Mouse (Mus musculus): Measurements from ENCODE around the gene Gata3. TPM values are rescaled to one million over a fixed set of nuclear protein-coding genes. Genes with fewer than 3 reads are reported as not detected.

Gene Gata3
- polyA plus RNA-seq, 1 experiment from 2014 or later, result 7.5 TPM

DNA sequence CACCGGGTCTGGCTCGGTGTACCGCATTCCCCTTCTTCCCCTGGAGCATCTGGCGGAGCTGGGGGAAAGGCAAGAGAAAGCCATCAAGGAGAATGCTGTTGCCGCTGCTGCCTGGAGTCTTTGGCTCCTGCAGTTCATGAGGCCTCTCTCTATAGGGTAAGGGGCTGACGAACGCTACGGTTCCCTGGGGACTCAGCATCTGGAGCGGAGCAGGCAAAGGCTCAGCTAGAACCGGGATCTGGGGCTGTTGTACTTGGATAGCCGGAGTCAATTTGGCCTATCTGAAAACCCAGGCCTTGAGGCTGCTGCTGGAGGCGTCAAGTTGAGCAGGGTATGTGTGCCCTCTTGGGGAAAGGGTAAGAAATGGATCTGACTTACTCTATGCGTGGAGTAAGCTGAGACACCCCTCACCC lies 8.2 kb downstream of the Gata3 start:
- H3K27ac ChIP-seq (replicated peaks), result no peak overlapping the region
- ATAC-seq (ENCODE audit: low FRiP score, low TSS enrichment), result no peak
- peaks cover 4% of the 10 kb centered on the region; the same call in 1 of the 2 replicates for H3K4me1 ChIP-seq (replicated peaks; ENCODE audit: control insufficient read depth, insufficient read depth)

DNA sequence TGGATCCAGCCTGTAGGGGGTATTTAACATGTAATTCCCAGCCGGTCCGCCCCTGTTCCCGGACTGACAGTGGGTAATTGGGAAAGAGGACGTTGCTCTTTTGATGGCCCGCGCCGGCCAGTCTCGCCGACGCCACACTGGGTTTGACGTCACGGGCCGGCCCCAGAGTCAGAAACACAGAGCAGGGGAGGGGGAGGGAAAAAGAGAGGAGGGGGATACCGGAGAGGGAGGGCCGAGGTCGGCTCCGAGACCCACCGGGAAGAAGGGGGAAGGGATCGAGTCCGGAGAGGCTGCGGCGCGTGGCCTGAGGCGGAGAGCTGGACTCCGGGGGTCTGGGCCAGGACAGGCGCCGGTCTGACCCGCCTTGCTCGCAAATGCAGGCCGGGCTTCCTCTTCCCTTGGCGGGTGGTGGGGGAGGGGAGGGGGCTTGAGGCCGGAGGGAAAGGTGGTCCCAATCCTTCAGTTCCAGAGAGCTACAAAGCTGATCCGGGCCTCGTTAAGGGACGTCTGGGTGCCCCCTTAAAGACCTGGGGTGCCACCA lies 8.7 kb downstream of the Gata3 start, which contains the start of gene 4930412O13Rik:
Gene 4930412O13Rik (plus strand): TSS at position 202 of the 541 bp plus-strand sequence.
- Histone ChIP-seq H3K4me3 (ENCODE audit: low read depth, low read length) (peak within 1 kb of the TSS; percentile 51), H3K9ac (ENCODE audit: low read length) (no peak within 1 kb of the TSS), H3K4me2 (replicated peaks; ENCODE audit: low read depth) (peak within 1 kb of the TSS; percentile 52), H3K27ac (replicated peaks) (no peak within 1 kb of the TSS), H3K9me3 (ENCODE audit: control insufficient read depth, low read length) (no peaks in the 10 kb centered on the region), H3K4me1 (replicated peaks; ENCODE audit: control insufficient read depth, insufficient read depth) (peaks cover 4% of the 10 kb centered on the region; the same call in 1 of the 2 replicates), H3K36me3 (ENCODE audit: control insufficient read depth, insufficient read depth, low read length) (no peaks in the 10 kb centered on the region), H3K27me3 (ENCODE audit: control insufficient read depth, insufficient read depth, low read length) (peaks cover 19% of the 10 kb centered on the region; the same call in 1 of the 2 replicates)
- no peak for TF ChIP-seq EP300 (optimal IDR thresholded peaks at IDR 0.05)
- no peak for TF ChIP-seq CTCF (IDR thresholded peaks at IDR 0.05; ENCODE audit: low read depth)
- WGBS, result 6% methylated on average over 33 of the region's 35 CpGs
- DNase-seq (ENCODE audit: low spot score) (no peak), ATAC-seq (ENCODE audit: low FRiP score, low TSS enrichment) (no peak)

More for the DNA sequence above, 8.2 kb downstream of the Gata3 start:
- no peak for DNase-seq (ENCODE audit: low spot score)
- WGBS, result 10% methylated on average over 13 of the region's 13 CpGs
- H3K4me3 ChIP-seq (ENCODE audit: low read depth, low read length), result no peak overlapping the region
- TF ChIP-seq CTCF (IDR thresholded peaks at IDR 0.05; ENCODE audit: low read depth), result peak; percentile 37
- TF ChIP-seq EP300 (optimal IDR thresholded peaks at IDR 0.05), result no peak
- no peak overlapping the region for H3K4me2 ChIP-seq (replicated peaks; ENCODE audit: low read depth)
- peaks cover 19% of the 10 kb centered on the region; the same call in 1 of the 2 replicates for H3K27me3 ChIP-seq (ENCODE audit: control insufficient read depth, insufficient read depth, low read length)
- no peaks in the 10 kb centered on the region for H3K36me3 ChIP-seq (ENCODE audit: control insufficient read depth, insufficient read depth, low read length)
- no peak overlapping the region for H3K9ac ChIP-seq (ENCODE audit: low read length)
- no peaks in the 10 kb centered on the region for H3K9me3 ChIP-seq (ENCODE audit: control insufficient read depth, low read length)

DNA sequence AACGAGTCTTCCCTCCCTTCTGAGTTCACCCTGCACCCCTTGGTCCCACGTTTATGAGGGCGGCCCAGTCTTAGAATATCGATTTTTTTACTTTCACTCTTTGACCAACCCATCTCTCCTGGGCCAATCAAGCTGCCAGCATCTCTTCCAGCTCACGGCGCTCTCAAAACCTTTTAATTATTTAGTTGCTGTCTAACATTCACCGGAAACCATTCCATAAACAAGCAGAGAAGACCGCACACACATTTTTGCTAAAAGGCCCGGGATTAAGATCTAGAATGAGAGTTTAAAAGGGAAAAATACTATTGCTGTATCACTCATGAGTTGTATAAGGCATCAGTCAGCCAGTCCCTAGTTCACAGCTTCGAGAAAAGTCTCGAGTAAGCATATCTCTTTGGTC lies 9.6 kb downstream of the Gata3 start:
- Histone ChIP-seq H3K4me3 (ENCODE audit: low read depth, low read length) (peak overlapping the region; percentile 51), H3K4me1 (replicated peaks; ENCODE audit: control insufficient read depth, insufficient read depth) (peaks cover 4% of the 10 kb centered on the region; the same call in 1 of the 2 replicates), H3K9ac (ENCODE audit: low read length) (no peak overlapping the region), H3K27me3 (ENCODE audit: control insufficient read depth, insufficient read depth, low read length) (peaks cover 18% of the 10 kb centered on the region; the same call in 1 of the 2 replicates), H3K9me3 (ENCODE audit: control insufficient read depth, low read length) (no peaks in the 10 kb centered on the region), H3K27ac (replicated peaks) (no peak overlapping the region), H3K4me2 (replicated peaks; ENCODE audit: low read depth) (no peak overlapping the region), H3K36me3 (ENCODE audit: control insufficient read depth, insufficient read depth, low read length) (no peaks in the 10 kb centered on the region)
- no peak for ATAC-seq (ENCODE audit: low FRiP score, low TSS enrichment)
- no peak for DNase-seq (ENCODE audit: low spot score)
- TF ChIP-seq EP300 (optimal IDR thresholded peaks at IDR 0.05) (no peak), CTCF (IDR thresholded peaks at IDR 0.05; ENCODE audit: low read depth) (no peak)
- WGBS, result 20% methylated on average over 11 of the region's 11 CpGs

DNA sequence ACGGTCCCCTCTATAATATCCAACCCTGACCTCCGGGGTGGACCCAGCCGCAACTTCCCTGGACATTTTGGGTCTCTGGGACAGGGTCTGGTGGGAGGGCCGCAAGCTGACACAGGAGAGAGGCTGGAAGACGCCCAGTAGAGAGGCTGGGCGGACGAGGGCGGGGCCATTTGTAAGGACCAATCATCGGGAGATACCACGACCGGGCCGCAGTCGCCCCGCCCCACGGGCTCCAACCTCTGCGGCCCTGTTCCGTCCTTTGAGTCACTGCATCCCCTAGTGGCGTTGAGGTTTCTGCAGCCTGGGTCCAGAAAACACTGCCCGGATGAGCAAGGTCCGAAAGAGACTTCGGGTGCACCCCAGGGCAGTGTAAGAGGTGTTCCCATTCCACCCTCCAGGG lies 10.3 kb downstream of the Gata3 start:
- Histone ChIP-seq H3K36me3 (ENCODE audit: control insufficient read depth, insufficient read depth, low read length) (no peaks in the 10 kb centered on the region), H3K4me1 (replicated peaks; ENCODE audit: control insufficient read depth, insufficient read depth) (peaks cover 4% of the 10 kb centered on the region; the same call in 1 of the 2 replicates), H3K9ac (ENCODE audit: low read length) (peak overlapping the region; percentile 43), H3K9me3 (ENCODE audit: control insufficient read depth, low read length) (no peaks in the 10 kb centered on the region), H3K27me3 (ENCODE audit: control insufficient read depth, insufficient read depth, low read length) (peaks cover 13% of the 10 kb centered on the region; the same call in 1 of the 2 replicates), H3K4me3 (ENCODE audit: low read depth, low read length) (peak overlapping the region; percentile 51), H3K4me2 (replicated peaks; ENCODE audit: low read depth) (peak overlapping the region; percentile 91), H3K27ac (replicated peaks) (peak overlapping the region; percentile 81)
- DNase-seq (ENCODE audit: low spot score) (peak; percentile 92), ATAC-seq (ENCODE audit: low FRiP score, low TSS enrichment) (peak; percentile 97)
- TF ChIP-seq CTCF (IDR thresholded peaks at IDR 0.05; ENCODE audit: low read depth), result peak; percentile 95
- TF ChIP-seq EP300 (optimal IDR thresholded peaks at IDR 0.05), result no peak
- under 1% methylated on average over 21 of the region's 21 CpGs for WGBS

DNA sequence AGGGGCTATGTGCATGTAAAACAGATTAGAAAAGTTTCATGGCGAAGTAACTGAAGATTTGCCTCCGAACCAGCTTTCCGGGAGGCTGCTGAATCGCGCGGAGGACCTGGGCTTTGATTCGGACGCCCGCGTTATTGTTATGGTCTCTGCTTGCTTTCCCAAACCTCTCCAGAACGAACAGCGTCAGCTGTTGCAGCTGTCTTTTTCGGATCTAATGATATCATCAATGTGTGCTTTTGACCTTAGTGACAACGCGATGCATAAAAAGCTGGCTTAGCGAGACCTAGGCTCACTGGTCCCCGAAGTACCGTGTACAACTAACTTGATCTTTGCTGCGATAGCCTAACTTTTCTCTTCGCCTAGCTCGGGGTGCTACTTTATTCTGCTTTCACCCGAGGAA lies 10.7 kb downstream of the Gata3 start:
- ATAC-seq (ENCODE audit: low FRiP score, low TSS enrichment) (no peak; the same call in 1 of the 2 replicates), DNase-seq (ENCODE audit: low spot score) (peak; percentile 26)
- no peaks in the 10 kb centered on the region for H3K9me3 ChIP-seq (ENCODE audit: control insufficient read depth, low read length)
- WGBS, result under 1% methylated on average over 22 of the region's 22 CpGs
- H3K27ac ChIP-seq (replicated peaks), result peak overlapping the region; percentile 81
- H3K36me3 ChIP-seq (ENCODE audit: control insufficient read depth, insufficient read depth, low read length), result no peaks in the 10 kb centered on the region
- TF ChIP-seq EP300 (optimal IDR thresholded peaks at IDR 0.05) (no peak), CTCF (IDR thresholded peaks at IDR 0.05; ENCODE audit: low read depth) (no peak)
- H3K27me3 ChIP-seq (ENCODE audit: control insufficient read depth, insufficient read depth, low read length), result peaks cover 10% of the 10 kb centered on the region; the same call in 1 of the 2 replicates
- peak overlapping the region; percentile 51 for H3K4me3 ChIP-seq (ENCODE audit: low read depth, low read length)
- H3K9ac ChIP-seq (ENCODE audit: low read length), result peak overlapping the region; percentile 59
- H3K4me1 ChIP-seq (replicated peaks; ENCODE audit: control insufficient read depth, insufficient read depth), result peaks cover 4% of the 10 kb centered on the region; the same call in 1 of the 2 replicates
- peak overlapping the region; percentile 91 for H3K4me2 ChIP-seq (replicated peaks; ENCODE audit: low read depth)

DNA sequence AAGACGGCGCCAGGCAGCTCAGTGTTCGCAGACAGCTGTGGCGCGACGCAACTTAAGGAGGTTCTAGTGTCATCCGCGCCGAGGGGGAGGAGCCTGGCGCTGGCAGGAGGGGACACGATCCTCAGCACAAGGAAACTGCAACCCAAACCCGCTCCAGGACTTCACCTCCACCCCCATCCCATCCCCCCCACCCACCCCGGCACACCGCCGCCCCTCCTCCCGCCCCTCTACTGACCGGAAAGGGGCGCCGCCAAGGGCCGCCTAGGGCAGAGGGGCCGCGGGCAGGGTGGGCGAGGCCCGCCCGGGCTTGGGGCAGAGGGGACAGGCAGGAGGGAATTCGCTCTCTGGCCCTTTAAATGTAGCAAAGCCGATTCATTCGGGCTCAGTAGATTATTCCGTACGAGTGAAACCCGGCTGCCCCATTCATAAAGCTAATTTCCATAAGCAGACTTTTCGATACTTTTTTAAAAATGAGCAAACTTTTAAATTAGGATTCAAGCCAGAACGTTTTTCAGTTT lies 11.2 kb downstream of the Gata3 start:
- peaks cover 4% of the 10 kb centered on the region; the same call in 1 of the 2 replicates for H3K4me1 ChIP-seq (replicated peaks; ENCODE audit: control insufficient read depth, insufficient read depth)
- no peak for DNase-seq (ENCODE audit: low spot score)
- H3K9me3 ChIP-seq (ENCODE audit: control insufficient read depth, low read length), result no peaks in the 10 kb centered on the region
- H3K9ac ChIP-seq (ENCODE audit: low read length), result peak overlapping the region; percentile 59
- TF ChIP-seq EP300 (optimal IDR thresholded peaks at IDR 0.05), result no peak
- TF ChIP-seq CTCF (IDR thresholded peaks at IDR 0.05; ENCODE audit: low read depth), result no peak
- WGBS, result under 1% methylated on average over 23 of the region's 33 CpGs
- H3K4me2 ChIP-seq (replicated peaks; ENCODE audit: low read depth), result peak overlapping the region; percentile 91
- no peak for ATAC-seq (ENCODE audit: low FRiP score, low TSS enrichment)
- H3K27me3 ChIP-seq (ENCODE audit: control insufficient read depth, insufficient read depth, low read length), result peaks cover 10% of the 10 kb centered on the region; the same call in 1 of the 2 replicates
- H3K27ac ChIP-seq (replicated peaks), result peak overlapping the region; percentile 81
- H3K36me3 ChIP-seq (ENCODE audit: control insufficient read depth, insufficient read depth, low read length), result no peaks in the 10 kb centered on the region
- peak overlapping the region; percentile 51 for H3K4me3 ChIP-seq (ENCODE audit: low read depth, low read length)
